Mouse (Mus musculus) retina, postnatal 1 day (tissue): ENCODE results near the gene Crnkl1.
"Not testable (repeated sequence)": the region's sequence is repeated elsewhere in the genome, so short reads cannot be mapped to it uniquely, and the experiment has no call there.

Experiments
- DNase-seq: peaks from one replicate; pipeline ENCODE4 v3.0.0-alpha.2; 2012

The Crnkl1 gene

DNA sequence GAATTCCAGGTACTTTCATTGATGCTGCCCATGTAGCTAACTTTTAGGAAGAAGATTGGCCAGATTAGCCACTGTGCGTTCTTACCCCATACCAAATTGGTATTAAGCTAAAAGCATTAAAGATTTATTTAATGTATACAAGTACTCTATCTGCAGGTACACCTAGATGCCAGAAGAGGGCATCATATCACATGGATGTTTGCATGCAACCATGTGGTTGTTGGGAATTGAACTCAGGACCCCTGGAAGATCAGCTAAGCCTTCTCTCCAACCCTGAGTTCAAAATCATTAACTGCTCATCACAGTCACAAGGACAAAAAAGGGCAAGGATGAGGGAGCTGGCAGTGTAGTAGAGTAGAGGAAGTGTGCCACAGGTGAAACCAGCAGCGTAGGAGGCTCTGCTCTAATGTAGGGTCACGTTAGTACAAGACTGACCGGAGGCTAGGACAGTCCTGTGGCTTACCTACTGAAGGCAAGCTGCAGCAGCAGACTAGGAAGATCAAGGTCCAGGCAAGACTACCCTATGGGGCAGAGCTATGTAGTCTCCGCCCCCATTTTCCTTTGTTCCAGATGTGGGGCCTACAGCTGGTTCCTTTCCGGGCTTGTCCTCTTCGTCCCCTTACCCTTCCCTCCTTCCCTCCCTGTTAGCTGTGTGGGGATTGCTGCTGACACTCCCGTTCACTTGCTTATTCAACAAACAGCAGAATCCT, 13.7 kb downstream of the Crnkl1 start:
- DNase-seq, result no peak

DNA sequence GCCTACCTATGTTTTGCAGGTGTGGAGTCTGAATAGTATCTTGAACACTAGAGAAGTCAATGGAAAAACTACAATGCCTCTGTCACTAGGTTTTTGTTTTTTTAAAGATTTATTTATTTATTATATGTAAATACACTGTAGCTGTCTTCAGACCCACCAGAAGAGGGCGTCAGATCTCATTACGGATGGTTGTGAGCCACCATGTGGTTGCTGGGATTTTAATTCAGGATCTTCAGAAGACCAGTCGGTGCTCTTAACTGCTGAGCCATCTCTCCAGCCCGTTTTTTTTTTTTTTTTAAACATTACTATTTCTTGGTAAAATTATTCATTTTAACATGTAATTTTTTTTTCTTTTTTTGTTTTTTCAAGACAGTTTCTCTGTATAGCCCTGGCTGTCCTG, 28.9 kb downstream of the Crnkl1 start:
- not testable (repeated sequence) for DNase-seq

DNA sequence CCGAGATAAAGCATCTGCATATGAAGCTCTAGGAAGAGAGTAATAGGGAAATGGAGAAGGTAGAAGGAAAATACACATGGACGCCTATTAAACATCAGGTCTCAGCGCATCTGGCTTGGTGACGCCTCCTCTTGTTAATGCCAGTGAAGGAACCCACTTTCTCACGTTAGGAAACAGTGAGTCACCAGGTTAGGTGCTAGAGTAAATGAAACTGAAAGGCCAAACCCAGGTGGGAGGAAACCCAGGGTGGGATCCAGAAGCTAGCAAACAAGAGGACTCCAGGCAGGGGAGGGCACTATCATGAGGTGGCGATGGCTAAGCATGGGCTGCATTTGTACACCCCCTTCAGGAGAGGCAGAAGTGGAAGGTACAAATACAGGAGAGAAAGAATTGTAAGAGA, 29.7 kb downstream of the Crnkl1 start:
- no peak for DNase-seq

DNA sequence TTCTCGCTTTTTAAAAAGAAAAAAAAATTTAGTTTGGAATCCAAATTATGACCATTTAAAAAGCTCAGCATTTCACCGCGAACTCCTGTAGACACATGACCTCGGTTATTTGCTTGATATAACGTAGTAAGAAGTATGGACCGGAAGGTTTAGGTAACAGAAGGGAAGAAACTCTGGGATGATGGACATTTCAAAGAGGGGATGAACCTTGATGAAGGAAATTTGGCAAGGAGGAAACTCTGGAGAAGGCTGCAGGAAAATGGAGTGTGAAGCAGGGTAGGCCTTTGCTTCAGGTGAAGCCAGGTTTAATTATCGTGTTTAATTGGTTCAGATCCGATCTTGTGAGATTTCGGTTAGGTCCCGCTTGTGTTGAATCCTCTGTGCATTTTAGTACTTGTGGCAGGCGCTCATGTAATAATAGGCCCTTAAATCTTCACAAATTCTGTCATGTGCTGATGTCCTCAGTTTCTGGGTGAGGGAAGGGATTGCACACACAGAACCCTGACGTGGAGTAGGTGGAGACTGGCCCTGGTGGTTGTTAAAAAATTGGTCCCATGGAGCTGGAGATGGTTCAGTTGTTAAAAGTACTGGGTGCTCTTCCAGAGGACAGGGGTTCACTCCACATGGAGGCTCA, 30.7 kb downstream of the Crnkl1 start:
- no peak for DNase-seq

DNA sequence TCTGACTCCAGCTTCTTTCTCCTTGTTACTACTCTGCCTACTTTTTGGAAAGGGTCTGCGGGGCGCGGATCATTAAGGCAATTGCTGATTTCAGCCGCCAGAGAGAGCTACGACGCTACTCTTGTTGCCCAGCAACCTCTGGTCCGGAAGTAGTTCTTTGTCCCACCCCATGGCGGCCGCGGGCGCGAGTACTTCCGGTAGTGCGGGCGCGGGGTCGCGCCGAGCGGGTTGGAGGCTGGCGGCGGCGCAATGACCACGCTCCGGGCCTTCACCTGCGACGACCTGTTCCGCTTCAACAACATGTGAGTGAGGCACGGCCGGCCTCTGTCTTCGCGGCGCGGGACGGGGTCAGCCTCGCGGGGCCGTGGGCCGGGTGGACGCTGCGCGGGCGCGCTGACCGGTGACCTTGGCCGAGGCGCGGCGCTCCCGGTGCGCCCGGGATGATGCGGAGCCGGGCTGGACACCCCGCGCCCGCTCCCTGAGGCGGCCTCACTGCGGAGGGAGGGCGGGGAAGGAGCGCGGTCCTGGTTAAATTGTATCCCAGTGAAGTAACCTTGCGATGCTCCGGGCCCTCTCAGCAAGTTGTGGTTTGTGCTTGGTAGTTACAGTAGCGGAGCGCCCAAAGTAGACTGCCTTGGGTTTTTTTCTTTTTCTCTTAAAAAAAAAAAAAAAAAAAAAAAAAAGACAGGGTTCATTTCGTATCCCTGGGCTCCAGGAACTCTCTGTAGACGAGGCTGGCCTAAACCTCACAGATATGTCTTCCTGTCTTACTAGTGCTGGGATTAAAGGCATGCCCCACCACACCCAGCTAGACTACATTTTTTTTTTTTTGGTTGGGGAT, 31.5 kb downstream of the Crnkl1 start:
- DNase-seq, result peak; percentile 94

DNA sequence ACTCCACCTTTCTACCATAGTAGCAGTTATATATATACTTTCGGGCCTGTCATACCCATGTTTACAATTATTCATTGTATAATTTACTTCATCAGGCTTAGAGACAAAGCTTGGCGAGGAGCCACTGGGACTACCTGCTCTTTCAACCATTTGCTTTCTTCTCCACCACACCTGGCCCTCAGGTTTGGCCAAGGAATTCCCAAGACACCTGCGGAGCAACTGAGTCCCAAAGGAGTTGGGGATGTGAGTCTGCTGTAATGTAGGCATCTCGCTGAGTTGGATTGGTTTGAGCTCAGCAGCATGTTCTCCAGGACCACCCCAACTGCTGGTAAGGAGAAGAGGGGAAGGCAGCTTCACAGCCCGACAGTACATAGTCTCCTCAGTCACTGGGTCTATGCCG, 33.0 kb downstream of the Crnkl1 start, which contains the start of gene Naa20:
Gene Naa20 (plus strand): TSS at position 239 of the 400 bp plus-strand sequence.
- DNase-seq, result no peak

DNA sequence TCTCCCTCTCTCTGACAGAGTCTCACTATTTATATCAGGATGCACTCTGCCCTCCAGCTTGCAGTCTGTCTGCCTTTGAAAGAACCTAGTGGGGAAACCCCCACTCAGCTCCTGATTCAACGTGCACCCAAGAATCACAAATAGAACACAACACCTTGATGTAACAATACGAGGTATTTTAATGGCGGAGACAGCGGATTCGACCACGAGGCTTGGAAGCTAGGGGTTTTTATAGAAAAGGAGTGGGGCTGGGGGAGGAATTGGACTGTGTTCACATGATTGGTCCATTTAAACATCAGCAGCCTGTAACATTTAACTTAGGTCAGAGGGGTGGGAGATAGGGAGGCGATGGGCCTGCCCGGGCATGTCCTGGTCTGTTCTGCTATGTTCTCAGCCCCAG, 34.5 kb downstream of the Crnkl1 start:
- DNase-seq, result not testable (repeated sequence)

DNA sequence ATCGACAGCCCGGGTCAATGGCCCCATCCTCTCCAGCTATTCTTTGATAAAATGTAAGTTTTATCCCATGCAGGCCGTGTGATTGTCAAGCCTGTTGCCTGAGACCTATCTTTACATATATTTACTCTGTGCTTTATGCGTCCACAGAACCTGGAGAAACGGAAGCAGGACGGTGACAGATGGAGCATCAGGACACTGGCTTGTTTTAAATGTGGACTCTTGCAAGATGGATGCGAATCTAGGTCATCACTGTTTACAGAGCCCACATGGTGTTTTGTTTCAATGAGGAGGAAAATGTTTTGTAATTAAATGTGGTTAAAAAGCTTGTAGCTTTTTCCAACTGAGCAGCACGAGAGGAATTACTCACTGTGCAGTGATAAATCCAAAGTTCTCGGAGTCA, 36.7 kb downstream of the Crnkl1 start:
- peak; percentile 61 for DNase-seq

DNA sequence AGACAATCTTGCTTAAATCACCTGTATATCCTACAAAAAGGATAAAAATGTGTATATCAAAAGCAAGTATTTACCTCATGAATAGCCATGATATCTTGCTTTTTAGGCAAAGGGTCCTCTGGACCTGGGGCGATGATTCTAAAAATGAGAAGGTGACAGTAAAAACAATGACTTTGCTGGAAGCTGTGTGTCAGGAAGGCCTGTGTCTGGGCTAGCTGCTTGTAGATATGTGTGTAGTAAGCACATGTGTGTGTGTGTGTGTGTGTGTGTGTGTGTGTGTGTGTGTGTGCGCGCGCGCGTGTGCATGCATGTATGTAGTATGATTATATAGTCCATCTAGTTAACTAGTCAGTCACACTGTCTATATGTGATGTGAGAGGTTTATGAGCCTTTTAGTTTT, 41.1 kb downstream of the Crnkl1 start:
- DNase-seq, result no peak

DNA sequence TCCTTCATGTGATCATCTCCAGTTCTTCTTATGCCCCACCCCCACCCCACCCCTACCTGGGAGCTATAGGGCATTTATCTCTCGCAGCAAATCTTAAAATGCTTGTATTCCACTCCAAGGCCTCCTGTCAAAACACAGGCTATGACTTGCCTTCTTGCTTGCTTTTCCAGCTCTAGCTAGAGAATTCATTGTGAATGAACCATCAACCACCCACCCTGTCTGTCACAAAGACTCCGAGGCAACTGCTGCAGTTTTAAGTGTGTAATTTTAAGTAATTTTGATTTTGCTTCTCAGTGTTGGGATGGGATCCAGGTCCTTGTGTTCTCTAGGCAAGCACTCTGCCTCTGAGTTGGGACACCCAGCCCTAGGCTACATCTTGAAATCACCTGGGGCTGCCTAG, 44.2 kb downstream of the Crnkl1 start:
- no peak for DNase-seq

DNA sequence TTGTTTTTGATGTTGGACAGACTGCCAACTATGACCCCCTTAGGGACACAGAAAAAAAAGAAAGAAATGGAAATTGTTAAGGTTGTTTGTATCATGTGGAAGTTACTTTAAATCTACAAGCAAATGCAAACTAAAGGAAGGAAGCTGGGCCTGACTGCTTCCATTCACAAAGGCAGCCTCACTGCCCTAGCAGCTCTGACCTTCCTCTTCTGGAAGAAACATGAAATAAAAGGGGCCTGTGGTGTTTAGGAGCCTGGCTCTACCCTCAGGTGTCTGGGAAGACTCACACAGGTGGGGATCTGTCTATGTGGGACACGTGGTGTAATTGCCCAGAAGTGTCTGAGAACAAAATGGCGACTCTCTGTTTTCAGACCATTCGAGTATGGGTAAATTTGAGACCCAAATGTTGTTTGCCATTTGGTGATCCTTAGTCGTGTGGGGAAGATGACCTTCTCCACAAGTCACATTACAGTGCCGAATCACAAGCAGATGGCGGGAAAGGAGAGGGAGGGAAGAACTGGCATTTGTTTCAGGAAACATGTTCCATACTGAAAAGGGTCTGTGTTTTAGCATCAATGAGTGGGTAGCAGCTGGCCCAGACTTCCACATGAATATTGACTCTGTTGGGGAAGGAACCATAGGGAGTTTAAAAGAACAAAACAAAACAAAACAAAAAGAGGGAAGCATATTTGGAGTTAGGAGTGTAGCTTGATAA, 45.9 kb downstream of the Crnkl1 start:
- no peak for DNase-seq

DNA sequence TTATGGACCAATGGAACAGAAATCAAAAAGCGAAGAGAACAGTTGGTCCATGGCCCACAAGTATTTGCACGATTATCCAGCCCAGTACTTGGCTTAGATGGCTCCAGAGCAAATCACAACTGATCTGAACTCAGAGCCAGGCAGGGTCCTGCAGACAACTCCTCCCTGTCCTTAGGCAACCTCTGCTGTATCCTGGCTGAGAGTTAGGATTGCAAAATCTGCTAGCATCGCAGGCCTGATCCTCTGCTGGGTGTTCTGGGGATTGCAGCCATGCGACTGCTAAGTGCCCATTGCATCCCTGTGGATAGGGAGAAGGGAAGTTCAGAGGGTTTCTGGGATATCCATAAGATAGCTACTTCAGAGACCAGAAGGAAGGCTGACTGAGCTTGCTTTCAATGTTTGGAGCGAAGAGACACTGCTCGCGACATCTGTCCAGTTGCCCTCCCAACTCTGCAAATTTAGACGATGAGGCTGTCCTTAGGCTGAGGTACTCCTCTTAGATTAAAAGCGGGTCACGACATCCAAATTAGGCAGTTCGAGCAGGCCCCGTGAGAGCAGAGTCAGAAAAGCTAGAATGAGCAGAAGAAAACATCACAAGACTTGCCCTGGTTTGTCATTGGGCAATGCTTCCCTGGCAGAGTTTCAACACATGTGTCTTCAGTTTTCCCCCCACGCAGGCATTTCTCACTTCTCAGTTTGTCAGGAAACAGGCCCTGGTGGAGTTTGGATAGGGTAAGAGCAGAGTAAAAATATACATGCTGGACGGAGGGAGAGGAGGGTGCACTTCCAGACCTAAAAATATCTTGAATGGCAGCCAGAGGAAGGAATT, 46.7 kb downstream of the Crnkl1 start:
- DNase-seq, result peak; percentile 25

DNA sequence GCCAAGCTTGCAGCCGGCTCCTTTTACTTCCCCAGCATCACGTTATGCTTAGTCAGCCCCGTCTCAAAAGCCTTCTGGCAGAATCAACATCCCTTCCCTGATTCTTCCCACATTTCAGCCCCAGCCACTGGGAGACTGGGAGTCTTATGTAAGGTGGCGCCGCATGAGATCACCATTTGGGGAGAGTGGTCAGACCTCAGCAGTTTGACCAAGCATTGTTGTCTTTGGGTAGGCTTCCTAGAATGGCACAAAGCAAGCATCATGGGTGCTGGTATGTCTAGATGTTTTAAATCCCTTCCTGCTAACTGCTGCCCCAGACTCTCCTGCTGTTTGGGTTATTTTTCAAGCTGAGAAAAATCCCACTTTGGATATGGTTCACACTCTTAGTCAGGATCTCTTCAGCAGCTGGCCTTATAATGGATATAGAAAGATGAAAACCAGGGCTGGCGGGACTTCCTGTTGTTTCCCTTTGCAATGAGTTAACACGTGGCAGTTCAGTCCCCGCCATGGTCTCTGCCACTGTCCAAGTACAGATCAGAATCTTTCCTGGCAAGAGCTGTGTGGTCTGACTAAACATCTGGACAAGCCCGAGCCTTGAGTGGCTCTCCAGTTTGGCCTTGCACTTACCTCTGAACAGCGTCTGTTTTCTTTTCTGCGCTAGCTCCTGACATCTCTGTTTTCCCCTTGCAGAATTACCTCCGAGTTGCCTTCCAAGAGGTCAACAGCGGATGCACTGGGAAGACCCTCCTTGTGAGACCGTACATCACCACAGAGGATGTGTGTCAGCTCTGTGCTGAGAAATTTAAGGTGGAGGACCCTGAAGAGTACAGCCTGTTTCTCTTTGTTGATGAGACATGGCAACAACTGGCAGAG, 49.7 kb downstream of the Crnkl1 start:
- no peak for DNase-seq

DNA sequence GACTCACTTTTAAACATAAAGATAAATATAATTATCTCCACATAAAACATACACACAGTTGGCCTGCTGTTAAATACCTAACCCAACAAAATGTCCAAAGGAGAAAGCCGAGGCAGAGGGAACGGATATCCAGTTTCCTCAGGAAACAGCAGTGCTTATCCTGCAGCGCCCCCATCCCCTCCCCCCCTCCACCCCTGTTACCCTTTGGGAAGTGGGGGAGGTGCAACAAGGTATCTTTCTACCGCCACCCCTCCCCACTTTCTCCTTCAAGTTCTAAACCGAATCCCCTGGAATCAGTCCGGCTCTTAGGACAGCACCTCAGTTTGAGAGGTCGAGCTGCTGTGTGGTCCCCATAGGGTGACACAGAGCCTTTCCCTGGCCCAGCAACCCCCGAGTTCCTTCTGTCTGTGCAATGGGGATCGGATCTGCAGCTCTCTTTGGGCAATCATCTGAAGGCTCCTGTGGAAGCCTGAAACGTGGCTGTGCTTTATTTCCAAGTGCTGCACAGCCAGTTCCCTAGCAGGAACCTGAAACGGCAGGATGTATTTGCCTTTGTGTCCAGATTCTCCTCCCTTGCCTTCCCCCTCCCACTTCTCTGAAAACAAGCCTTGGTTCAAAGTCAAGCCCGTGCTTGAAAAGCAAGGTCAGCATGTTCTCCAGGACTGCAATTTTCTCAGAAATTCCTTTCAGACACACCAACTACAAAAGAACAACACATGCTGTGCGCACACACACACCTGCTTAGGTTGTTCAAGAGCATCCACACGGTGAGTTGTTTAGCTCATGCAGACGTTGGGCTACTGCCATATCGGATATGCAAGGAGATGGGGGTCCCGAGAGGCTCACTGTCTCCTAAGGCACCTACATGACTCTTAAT, 50.5 kb downstream of the Crnkl1 start:
- DNase-seq, result no peak

DNA sequence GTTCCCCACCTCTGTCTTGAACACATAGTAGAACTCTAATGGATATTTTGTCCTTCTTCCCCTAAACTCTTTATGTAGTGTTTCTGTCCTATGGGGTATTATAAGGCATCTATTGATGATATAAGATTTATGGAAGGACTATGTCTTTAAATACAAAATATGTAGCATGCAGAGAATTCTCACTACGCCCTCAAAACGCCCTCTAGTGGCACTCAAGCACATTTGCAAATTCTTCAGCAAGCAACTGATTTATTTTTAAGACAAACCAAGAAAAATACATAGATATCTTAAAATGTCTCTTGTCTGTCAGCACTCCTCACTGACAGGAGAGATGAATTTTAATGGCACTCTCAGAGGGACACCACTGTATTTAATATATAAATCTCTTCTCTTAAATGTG, 52.4 kb downstream of the Crnkl1 start:
- DNase-seq, result peak; percentile 37

DNA sequence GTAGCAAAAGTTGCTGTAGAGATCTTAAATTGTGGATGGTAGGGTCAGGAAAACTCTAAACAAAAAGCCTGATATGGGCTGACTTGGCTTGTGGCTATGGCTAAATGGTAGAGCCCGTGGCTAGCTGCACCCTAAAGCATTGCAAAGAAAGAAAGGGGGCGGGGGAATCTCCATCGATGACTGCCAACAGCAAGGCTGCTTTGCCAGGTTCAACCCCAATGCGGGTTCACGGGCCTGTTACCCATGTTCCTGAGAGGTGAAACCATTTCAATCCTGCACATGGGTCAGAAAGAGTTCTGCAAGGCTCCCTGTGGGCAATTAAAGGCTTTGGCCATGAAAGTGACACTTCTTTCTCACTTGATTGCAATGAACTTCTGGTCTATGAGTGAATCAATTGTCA, 52.9 kb downstream of the Crnkl1 start:
- DNase-seq, result no peak

DNA sequence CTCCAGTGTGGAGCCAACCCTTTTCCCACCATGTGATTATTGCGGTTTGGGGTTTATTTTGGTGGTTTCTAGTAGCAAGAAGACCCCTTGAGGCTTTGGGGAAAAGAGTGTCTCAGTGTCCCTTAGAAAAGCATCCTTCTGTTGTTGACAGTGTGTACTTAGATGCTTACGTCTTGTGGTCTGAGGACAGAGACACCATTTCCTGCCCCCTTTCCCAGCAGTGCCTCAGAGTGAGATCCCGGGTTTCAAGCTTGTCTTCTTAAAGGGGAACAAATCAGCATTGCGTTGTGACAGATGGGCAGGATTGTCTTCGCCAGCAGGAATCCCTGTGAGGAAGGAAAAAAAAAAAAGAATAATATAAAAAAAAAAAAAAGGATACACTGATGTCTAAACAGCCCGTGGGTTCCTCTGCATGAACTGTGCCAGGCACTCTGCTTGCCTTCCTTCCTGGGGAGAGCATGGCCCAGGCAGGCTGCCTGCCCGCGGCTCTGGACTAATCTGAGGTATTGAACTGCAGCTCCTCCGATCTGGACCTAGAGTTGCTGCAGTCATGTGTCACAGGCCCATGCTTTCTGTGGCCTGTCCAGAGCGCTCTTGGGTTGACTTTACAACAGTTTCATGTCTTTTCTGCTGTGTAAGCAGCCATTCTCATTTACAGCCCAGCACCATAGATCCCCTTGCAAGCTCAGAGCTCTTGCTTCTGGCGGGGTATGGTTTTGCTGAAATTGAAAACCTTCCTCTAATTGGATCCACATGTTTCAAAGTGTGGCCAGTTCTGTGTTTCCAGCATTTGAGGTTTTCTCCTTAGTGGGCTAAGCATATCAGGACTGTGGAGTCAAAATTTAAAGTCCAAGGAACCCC, 53.7 kb downstream of the Crnkl1 start:
- DNase-seq, result no peak

DNA sequence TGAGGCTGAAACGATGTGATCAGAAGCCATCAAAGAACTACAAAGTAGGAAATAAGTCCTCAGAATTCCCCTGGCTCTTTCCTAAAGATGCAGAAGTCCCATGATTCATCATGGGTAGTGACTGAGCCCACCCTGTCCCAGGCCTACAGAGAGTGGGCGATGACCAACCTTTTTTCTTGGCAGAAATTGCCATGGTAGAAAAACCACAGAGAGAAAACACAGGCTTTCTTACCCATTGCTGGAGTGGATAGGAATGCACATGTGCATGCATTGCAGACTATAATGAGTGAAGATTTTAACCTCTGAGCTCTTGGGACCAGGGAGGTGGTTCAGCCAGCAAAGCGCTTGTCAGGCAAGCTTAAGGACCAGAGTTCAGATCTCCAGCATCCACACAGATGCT, 57.6 kb downstream of the Crnkl1 start:
- no peak for DNase-seq

DNA sequence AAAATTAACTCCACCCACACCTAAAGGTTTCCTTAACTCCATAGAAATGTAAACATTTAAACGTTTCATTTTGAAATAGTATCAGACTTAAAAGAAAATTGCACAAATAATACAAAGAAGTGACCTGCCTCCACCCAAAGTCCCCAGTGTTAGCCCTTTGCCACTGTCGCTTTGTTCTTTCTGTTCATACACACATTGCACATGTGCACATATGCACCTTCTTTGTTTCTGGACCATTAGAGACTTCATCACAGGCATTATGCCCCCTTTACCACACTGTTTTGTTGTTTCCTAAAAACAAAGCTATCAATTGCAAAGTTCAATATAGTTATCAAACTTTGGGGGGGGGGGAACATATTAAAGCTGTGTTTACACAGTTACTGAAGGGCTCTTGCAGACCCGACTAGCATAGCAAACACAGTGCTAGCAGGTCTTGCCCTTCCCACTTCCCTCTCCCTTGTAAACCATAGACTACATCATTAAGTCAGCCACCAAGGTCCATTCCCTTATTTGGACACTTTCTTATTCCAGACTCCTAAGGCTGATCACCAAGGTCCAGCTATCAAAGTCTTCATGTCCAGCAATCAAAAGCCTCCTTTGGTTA, 59.8 kb downstream of the Crnkl1 start:
- DNase-seq, result no peak
